20 mouse cellular contexts compared by ENCODE assay signal in the genomic region with DNA sequence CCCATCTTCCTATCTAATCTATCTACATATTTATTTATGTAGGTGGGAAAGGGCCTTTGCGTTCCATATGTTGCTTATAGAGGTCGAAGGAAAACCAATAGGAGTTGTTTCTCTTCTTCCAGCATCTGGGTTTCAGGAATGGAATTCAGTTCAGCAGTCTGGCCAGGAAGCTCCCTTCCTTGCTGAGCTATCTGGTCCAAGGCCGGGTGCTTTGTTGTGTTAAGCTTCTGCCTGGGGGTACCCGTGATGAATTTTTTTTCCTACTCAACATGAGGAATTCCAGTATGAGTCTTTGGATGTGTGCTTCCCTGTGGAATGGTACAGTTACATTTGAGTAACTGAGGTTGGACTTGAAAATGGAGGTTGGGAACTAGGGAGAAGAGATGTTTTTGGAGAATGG.
DNase-seq lines count a peak whose midpoint lies in the region; ATAC-seq and TF ChIP-seq lines count a peak whose summit lies in the region.
"Had no signal": no experiment of that assay in that cellular context is flagged by ENCODE, and none has a peak within 500 bp of the region (broad histone marks: within the 10 kb centered on the region; RNA-seq: fewer than 3 reads in every experiment).

No protein-coding gene starts in this region.

- H3K4me3 ChIP-seq in embryonic facial prominence, embryonic 13.5 days, result no peak overlapping the region
- no peak overlapping the region for H3K4me3 ChIP-seq in embryonic facial prominence, embryonic 10.5 days
- no peak overlapping the region for H3K4me3 ChIP-seq in heart, embryonic 16.5 days (ENCODE audit: low read length)
- no peak overlapping the region for H3K4me3 ChIP-seq in ES-E14 (ENCODE audit: insufficient read depth in 1 of 2, low read depth in 1 of 2, low read length in 2 of 2, poor library complexity in 1 of 2, severe bottlenecking in 1 of 2)
- H3K4me3 ChIP-seq in intestine, embryonic 15.5 days (replicated peaks), result no peak overlapping the region
- no peak overlapping the region for H3K4me3 ChIP-seq in neural tube, embryonic 15.5 days (replicated peaks)
- H3K4me3 ChIP-seq: embryonic facial prominence, embryonic 12.5 days; forebrain, embryonic 10.5 days; heart, embryonic 12.5 days; hindbrain, embryonic 13.5 days; midbrain, embryonic 12.5 days; neural tube, embryonic 12.5 days had no signal

- ATAC-seq in embryonic facial prominence, embryonic 13.5 days (ENCODE audit: insufficient number of reproducible peaks, insufficient read depth, low FRiP score, low TSS enrichment, low read depth), result no peak
- no peak for ATAC-seq in heart, embryonic 16.5 days (replicated peaks; ENCODE audit: extremely low read depth, insufficient read depth, low FRiP score)
- no peak for ATAC-seq in intestine, embryonic 15.5 days
- ATAC-seq in neural tube, embryonic 15.5 days (ENCODE audit: low FRiP score), result no peak
- ATAC-seq: forebrain, postnatal 0 days; inflammation-experienced regulatory T-cells, adult 6 months had no signal

- H3K4me2 ChIP-seq in embryonic facial prominence, embryonic 13.5 days, result no peak overlapping the region
- H3K4me2 ChIP-seq in heart, embryonic 16.5 days (ENCODE audit: low read depth, low read length), result peak overlapping the region; percentile 14; the same call in 1 of the 2 replicates
- no peak overlapping the region for H3K4me2 ChIP-seq in intestine, embryonic 15.5 days (replicated peaks)
- H3K4me2 ChIP-seq in neural tube, embryonic 15.5 days, result no peak overlapping the region
- H3K4me2 ChIP-seq: embryonic facial prominence, embryonic 12.5 days; heart, embryonic 12.5 days; hindbrain, embryonic 13.5 days; midbrain, embryonic 12.5 days; neural tube, embryonic 12.5 days had no signal

- no peak overlapping the region for H3K9ac ChIP-seq in embryonic facial prominence, embryonic 13.5 days
- H3K9ac ChIP-seq in heart, embryonic 16.5 days (ENCODE audit: low read length), result no peak overlapping the region; the same call in 1 of the 2 replicates
- no peak overlapping the region for H3K9ac ChIP-seq in ES-E14 (ENCODE audit: insufficient read depth, low read depth, low read length, poor library complexity, severe bottlenecking)
- no peak overlapping the region for H3K9ac ChIP-seq in intestine, embryonic 15.5 days
- no peak overlapping the region for H3K9ac ChIP-seq in neural tube, embryonic 15.5 days (replicated peaks)
- H3K9ac ChIP-seq: embryonic facial prominence, embryonic 12.5 days; forebrain, postnatal 0 days; heart, embryonic 12.5 days; hindbrain, embryonic 13.5 days; liver, embryonic 14.5 days; midbrain, embryonic 12.5 days; neural tube, embryonic 12.5 days had no signal

- H3K9me3 ChIP-seq in embryonic facial prominence, embryonic 13.5 days, result no peaks in the 10 kb centered on the region
- H3K9me3 ChIP-seq in embryonic facial prominence, embryonic 10.5 days, result no peaks in the 10 kb centered on the region
- H3K9me3 ChIP-seq in heart, embryonic 16.5 days (replicated peaks; ENCODE audit: control insufficient read depth, low read length), result no peaks in the 10 kb centered on the region
- H3K9me3 ChIP-seq in ES-E14 (ENCODE audit: control insufficient read depth, insufficient read depth, low read depth, low read length), result no peaks in the 10 kb centered on the region
- no peaks in the 10 kb centered on the region for H3K9me3 ChIP-seq in intestine, embryonic 15.5 days
- H3K9me3 ChIP-seq in neural tube, embryonic 15.5 days (replicated peaks), result no peaks in the 10 kb centered on the region
- H3K9me3 ChIP-seq: embryonic facial prominence, embryonic 12.5 days; forebrain, embryonic 10.5 days; heart, embryonic 12.5 days; hindbrain, embryonic 13.5 days; midbrain, embryonic 12.5 days; neural tube, embryonic 12.5 days had no signal

- 60% methylated on average over 4 of the region's 4 CpGs for WGBS in embryonic facial prominence, embryonic 13.5 days
- WGBS in embryonic facial prominence, embryonic 10.5 days, result 67% methylated on average over 4 of the region's 4 CpGs
- 50% methylated on average over 4 of the region's 4 CpGs for WGBS in heart, embryonic 16.5 days
- WGBS in intestine, embryonic 15.5 days, result 66% methylated on average over 4 of the region's 4 CpGs
- WGBS in neural tube, embryonic 15.5 days, result 88% methylated on average over 4 of the region's 4 CpGs

- no peak for DNase-seq in embryonic facial prominence, embryonic 10.5 days (ENCODE audit: low spot score)
- no peak for DNase-seq in heart, adult 9 months (ENCODE audit: low spot score in 2 of 2)
- DNase-seq in ES-E14 (ENCODE audit: low read depth, low spot score), result no peak
- DNase-seq in frontal cortex, postnatal 36 days (ENCODE audit: low spot score in 2 of 2), result no peak
- DNase-seq: cerebellum, adult 9-10 months; forebrain, postnatal 0 days; spleen, adult 18-20 months; thymus, postnatal 25 days had no signal

- in situ Hi-C loops in ES-E14 (cut with MboI; ENCODE audit: low sequenced_read_pairs in 2 of 2, unreplicated experiment in 2 of 2), result no loop called here

- peaks cover 25% of the 10 kb centered on the region for H3K4me1 ChIP-seq in embryonic facial prominence, embryonic 13.5 days
- peaks cover 21% of the 10 kb centered on the region for H3K4me1 ChIP-seq in embryonic facial prominence, embryonic 10.5 days
- peaks cover 66% of the 10 kb centered on the region for H3K4me1 ChIP-seq in heart, embryonic 16.5 days (ENCODE audit: control insufficient read depth, insufficient read depth, low read length)
- H3K4me1 ChIP-seq in ES-E14 (ENCODE audit: control insufficient read depth in 2 of 2, insufficient read depth in 2 of 2, low read length in 2 of 2, poor library complexity in 1 of 2), result peaks cover 0 to 6% of the 10 kb centered on the region in 2 experiments; a peak in 3 of 4 replicates
- H3K4me1 ChIP-seq in intestine, embryonic 15.5 days (replicated peaks), result peaks cover 15% of the 10 kb centered on the region
- no peaks in the 10 kb centered on the region for H3K4me1 ChIP-seq in neural tube, embryonic 15.5 days
- H3K4me1 ChIP-seq: hindbrain, embryonic 13.5 days; midbrain, embryonic 12.5 days; neural tube, embryonic 12.5 days had no signal

- H3K27ac ChIP-seq in embryonic facial prominence, embryonic 13.5 days, result peak overlapping the region; percentile 16; the same call in 1 of the 2 replicates
- H3K27ac ChIP-seq in embryonic facial prominence, embryonic 10.5 days (replicated peaks), result no peak overlapping the region
- peak overlapping the region; percentile 72 for H3K27ac ChIP-seq in heart, embryonic 16.5 days (ENCODE audit: low read length)
- H3K27ac ChIP-seq in ES-E14 (ENCODE audit: insufficient read depth, low read depth, low read length, poor library complexity, severe bottlenecking), result peak overlapping the region; percentile 58; the same call in 1 of the 2 replicates
- H3K27ac ChIP-seq in intestine, embryonic 15.5 days, result 0 out of 2 replicates have a peak overlapping the region, but pooled peaks have one; percentile 6
- H3K27ac ChIP-seq in neural tube, embryonic 15.5 days (replicated peaks), result no peak overlapping the region
- H3K27ac ChIP-seq: embryonic facial prominence, embryonic 12.5 days; forebrain, embryonic 10.5 days; hindbrain, embryonic 13.5 days; liver, embryonic 14.5 days; midbrain, embryonic 12.5 days; neural tube, embryonic 12.5 days had no signal

- H3K27me3 ChIP-seq in embryonic facial prominence, embryonic 13.5 days, result no peaks in the 10 kb centered on the region
- no peaks in the 10 kb centered on the region for H3K27me3 ChIP-seq in embryonic facial prominence, embryonic 10.5 days (replicated peaks; ENCODE audit: low read depth, poor library complexity, severe bottlenecking)
- no peaks in the 10 kb centered on the region for H3K27me3 ChIP-seq in heart, embryonic 16.5 days (ENCODE audit: control insufficient read depth, insufficient read depth, low read length)
- no peaks in the 10 kb centered on the region for H3K27me3 ChIP-seq in intestine, embryonic 15.5 days (replicated peaks)
- no peaks in the 10 kb centered on the region for H3K27me3 ChIP-seq in neural tube, embryonic 15.5 days (replicated peaks)
- H3K27me3 ChIP-seq: embryonic facial prominence, embryonic 12.5 days; heart, embryonic 12.5 days; hindbrain, embryonic 13.5 days; midbrain, embryonic 12.5 days; neural tube, embryonic 12.5 days had no signal

- H3K36me3 ChIP-seq in embryonic facial prominence, embryonic 13.5 days, result no peaks in the 10 kb centered on the region
- no peaks in the 10 kb centered on the region for H3K36me3 ChIP-seq in embryonic facial prominence, embryonic 10.5 days (replicated peaks)
- no peaks in the 10 kb centered on the region for H3K36me3 ChIP-seq in heart, embryonic 16.5 days (ENCODE audit: control insufficient read depth, insufficient read depth)
- H3K36me3 ChIP-seq in ES-E14 (ENCODE audit: control insufficient read depth, insufficient read depth, low read length, poor library complexity, severe bottlenecking), result no peaks in the 10 kb centered on the region
- H3K36me3 ChIP-seq in intestine, embryonic 15.5 days, result no peaks in the 10 kb centered on the region
- H3K36me3 ChIP-seq in neural tube, embryonic 15.5 days, result no peaks in the 10 kb centered on the region
- H3K36me3 ChIP-seq: embryonic facial prominence, embryonic 12.5 days; forebrain, embryonic 10.5 days; heart, embryonic 12.5 days; hindbrain, embryonic 13.5 days; midbrain, embryonic 12.5 days; neural tube, embryonic 12.5 days had no signal

TF ChIP-seq in ES-E14, 5 proteins besides CTCF, POLR2A, EP300 and RAD21:
- TF ChIP-seq HCFC1 (IDR thresholded peaks at IDR 0.05; ENCODE audit: borderline replicate concordance, insufficient read depth, low read length), result no peak
- no peak; the same call in 1 of the 2 replicates for TF ChIP-seq ZNF384 (IDR thresholded peaks at IDR 0.05; ENCODE audit: low read depth, low read length)
- TF ChIP-seq ZC3H11A (IDR thresholded peaks at IDR 0.05; ENCODE audit: borderline replicate concordance, low read depth, low read length), result no peak
- TF ChIP-seq CHD2 (IDR thresholded peaks at IDR 0.05; ENCODE audit: low read depth, low read length), result no peak
- no peak for TF ChIP-seq MAFK (IDR thresholded peaks at IDR 0.05; ENCODE audit: insufficient read depth, low read depth, low read length)

Comparison
In these comparisons a context has a peak if more than half of its experiments do, and no peak if none do; other contexts are left out.
1. H3K27ac ChIP-seq: peak in embryonic facial prominence, embryonic 13.5 days (single experiment), heart, embryonic 16.5 days (single experiment), ES-E14 (single experiment) and intestine, embryonic 15.5 days (single experiment); none in embryonic facial prominence, embryonic 10.5 days (single experiment) and neural tube, embryonic 15.5 days (single experiment).